Mouse (Mus musculus) ZHBTc4 (cell line): ENCODE results near the gene Slc35e1.

Experiments used
- DNase-seq: peaks from one replicate; pipeline ENCODE4 v3.0.0-alpha.2; 2011; ENCODE audit warnings: low read depth, low spot score

Gene Slc35e1

GRCm38 (mm10) chr8:72491680-72492621 lies at the start of gene Slc35e1:
Slc35e1 (minus strand) TSS chr8:72492614.
- DNase-seq: peak; percentile 67

GRCm38 (mm10) chr8:72539234-72539633 lies 46.8 kb upstream of the Slc35e1 start:
- peak; percentile 68 for DNase-seq

GRCm38 (mm10) chr8:72534888-72535287 lies 42.5 kb upstream of the Slc35e1 start:
- DNase-seq: no peak

GRCm38 (mm10) chr8:72532103-72532502 lies 39.7 kb upstream of the Slc35e1 start:
- DNase-seq: no peak

GRCm38 (mm10) chr8:72521888-72522287 lies 29.5 kb upstream of the Slc35e1 start:
- DNase-seq: peak; percentile 61

- no peak for DNase-seq
These were observed 25.1 kb upstream of the Slc35e1 start for GRCm38 (mm10) chr8:72517421-72517988.

- no peak for DNase-seq
These were observed 20.7 kb upstream of the Slc35e1 start for GRCm38 (mm10) chr8:72513158-72513557.

GRCm38 (mm10) chr8:72512648-72513047 lies 20.2 kb upstream of the Slc35e1 start:
- DNase-seq: no peak

- DNase-seq: no peak
These were observed 15.1 kb upstream of the Slc35e1 start for GRCm38 (mm10) chr8:72507505-72507904.

GRCm38 (mm10) chr8:72504637-72505314 lies 12.4 kb upstream of the Slc35e1 start:
- no peak for DNase-seq

GRCm38 (mm10) chr8:72504137-72504536 lies 11.7 kb upstream of the Slc35e1 start:
- no peak for DNase-seq

GRCm38 (mm10) chr8:72500521-72500931 lies 8.1 kb upstream of the Slc35e1 start:
- DNase-seq: no peak

GRCm38 (mm10) chr8:72499521-72500284 lies 7.3 kb upstream of the Slc35e1 start:
- DNase-seq: no peak

- DNase-seq: no peak
These were observed 6.1 kb upstream of the Slc35e1 start for GRCm38 (mm10) chr8:72498527-72498926.

GRCm38 (mm10) chr8:72497911-72498310 lies 5.5 kb upstream of the Slc35e1 start:
- no peak for DNase-seq

- DNase-seq: no peak
These were observed 3.8 kb upstream of the Slc35e1 start for GRCm38 (mm10) chr8:72496217-72496616.

GRCm38 (mm10) chr8:72495411-72496111 lies 3.1 kb upstream of the Slc35e1 start:
- DNase-seq: peak; percentile 40

- DNase-seq: no peak
These were observed 967 bp upstream of the Slc35e1 start for GRCm38 (mm10) chr8:72493381-72493780.

GRCm38 (mm10) chr8:72492622-72493081 lies 238 bp upstream of the Slc35e1 start:
- DNase-seq: peak; percentile 100

- DNase-seq: no peak
These were observed 1.4 kb downstream of the Slc35e1 start for GRCm38 (mm10) chr8:72491017-72491416.

- DNase-seq: no peak
These were observed 5.4 kb downstream of the Slc35e1 start for GRCm38 (mm10) chr8:72487014-72487413.
